Mouse (Mus musculus) bone marrow macrophage, adult 2 months (primary cell): ENCODE data around the gene Edar. TPM values are rescaled to one million over a fixed set of nuclear protein-coding genes. Genes with fewer than 3 reads are reported as not detected.

Source experiments
- H3K27ac ChIP-seq: 2 replicates; pipeline ENCODE4 v1.5.1; 2012; ENCODE audit warnings: low read depth, low read length; ENCODE audit not compliant: insufficient read depth
- H3K4me1 ChIP-seq: 2 replicates; pipeline ENCODE4 v1.6.1; 2012; ENCODE audit warnings: low read length; ENCODE audit not compliant: control insufficient read depth, insufficient read depth
- H3K4me3 ChIP-seq: 2 replicates; pipeline ENCODE4 v1.5.1; 2012; ENCODE audit warnings: mild to moderate bottlenecking, low read length, moderate library complexity; ENCODE audit not compliant: insufficient read depth
- CTCF ChIP-seq: IDR thresholded peaks from 2 replicates; pipeline ENCODE4 v1.5.1; 2012; ENCODE audit warnings: low read depth, mild to moderate bottlenecking, low read length, moderate library complexity
- POLR2A ChIP-seq: IDR thresholded peaks from 2 replicates; pipeline ENCODE4 v1.6.1; 2012; ENCODE audit warnings: mild to moderate bottlenecking, low read depth, low read length, borderline replicate concordance
- polyA plus RNA-seq: library from polyadenylated mRNA; stranded (reverse); fragments of >200 nt; gene quantifications from 2 replicates; pipeline ENCODE4 v1.2.4, GENCODE M21; 2012; ENCODE audit not compliant: missing spikeins, insufficient read depth, insufficient read length

Edar gene
- polyA plus RNA-seq, 1 experiment = not detected

GRCm38 (mm10) chr10:58624848-58625711 is 50.4 kb downstream of the Edar start:
- H3K27ac ChIP-seq = no peak overlapping the region
- no peaks in the 10 kb centered on the region for H3K4me1 ChIP-seq
- TF ChIP-seq POLR2A (no peak), CTCF (no peak)
- H3K4me3 ChIP-seq = no peak overlapping the region

GRCm38 (mm10) chr10:58619266-58619665 is 56.2 kb downstream of the Edar start:
- TF ChIP-seq CTCF (no peak), POLR2A (no peak)
- no peak overlapping the region for H3K4me3 ChIP-seq
- H3K27ac ChIP-seq = no peak overlapping the region
- H3K4me1 ChIP-seq = no peaks in the 10 kb centered on the region

GRCm38 (mm10) chr10:58618501-58619216 is 56.8 kb downstream of the Edar start:
- no peaks in the 10 kb centered on the region for H3K4me1 ChIP-seq
- H3K4me3 ChIP-seq = no peak overlapping the region
- TF ChIP-seq POLR2A (no peak), CTCF (no peak)
- H3K27ac ChIP-seq = no peak overlapping the region

GRCm38 (mm10) chr10:58616565-58616964 is 58.9 kb downstream of the Edar start:
- Histone ChIP-seq H3K4me3 (no peak overlapping the region), H3K4me1 (no peaks in the 10 kb centered on the region), H3K27ac (no peak overlapping the region)
- TF ChIP-seq POLR2A (no peak), CTCF (no peak)

- H3K4me1 ChIP-seq = no peaks in the 10 kb centered on the region
- H3K27ac ChIP-seq = no peak overlapping the region
- no peak overlapping the region for H3K4me3 ChIP-seq
- TF ChIP-seq POLR2A = no peak
- TF ChIP-seq CTCF = no peak
These were observed 60.9 kb downstream of the Edar start for GRCm38 (mm10) chr10:58614601-58615000.

- no peaks in the 10 kb centered on the region for H3K4me1 ChIP-seq
- H3K4me3 ChIP-seq = no peak overlapping the region
- TF ChIP-seq POLR2A (no peak), CTCF (no peak)
- no peak overlapping the region for H3K27ac ChIP-seq
These were observed 64.8 kb downstream of the Edar start for GRCm38 (mm10) chr10:58610484-58611261.

GRCm38 (mm10) chr10:58608858-58609257 is 66.6 kb downstream of the Edar start:
- no peak overlapping the region for H3K27ac ChIP-seq
- H3K4me3 ChIP-seq = no peak overlapping the region
- H3K4me1 ChIP-seq = no peaks in the 10 kb centered on the region
- TF ChIP-seq CTCF (no peak), POLR2A (no peak)

- no peak for TF ChIP-seq CTCF
- no peak for TF ChIP-seq POLR2A
- no peaks in the 10 kb centered on the region for H3K4me1 ChIP-seq
- H3K27ac ChIP-seq = no peak overlapping the region
- no peak overlapping the region for H3K4me3 ChIP-seq
These were observed 69.1 kb downstream of the Edar start for GRCm38 (mm10) chr10:58606356-58606755.

GRCm38 (mm10) chr10:58604779-58605178 is 70.7 kb downstream of the Edar start:
- Histone ChIP-seq H3K4me1 (no peaks in the 10 kb centered on the region), H3K27ac (no peak overlapping the region), H3K4me3 (no peak overlapping the region)
- TF ChIP-seq CTCF = no peak
- TF ChIP-seq POLR2A = no peak
